In genomic region chr7:70069662-70070061, GRCm38 (mm10) we compare ENCODE assay signal across 20 mouse cellular contexts.
A peak's percentile ranks its signal among the peaks of the same experiment; 100 is the strongest.
DNase-seq lines count a peak whose midpoint lies in the region; ATAC-seq lines count a peak whose summit lies in the region.
"Had no signal": no experiment of that assay in that cellular context is flagged by ENCODE, and none has a peak within 500 bp of the region (broad histone marks: within the 10 kb centered on the region; RNA-seq: fewer than 3 reads in every experiment).

No protein-coding gene starts in this region.

- no peaks in the 10 kb centered on the region for H3K9me3 ChIP-seq in hindbrain, embryonic 10.5 days
- no peaks in the 10 kb centered on the region for H3K9me3 ChIP-seq in hindbrain, embryonic 16.5 days (ENCODE audit: control insufficient read depth, low read length)
- no peaks in the 10 kb centered on the region for H3K9me3 ChIP-seq in neural tube, embryonic 14.5 days (ENCODE audit: control insufficient read depth, low read length)
- H3K9me3 ChIP-seq in neural tube, embryonic 15.5 days (replicated peaks): no peaks in the 10 kb centered on the region
- H3K9me3 ChIP-seq: embryonic facial prominence, embryonic 13.5 days; heart, embryonic 12.5 days; limb, embryonic 10.5 days; neural tube, embryonic 13.5 days had no signal

- no peak overlapping the region for H3K4me2 ChIP-seq in hindbrain, embryonic 16.5 days (ENCODE audit: low read length)
- H3K4me2 ChIP-seq in neural tube, embryonic 14.5 days (ENCODE audit: low read depth, low read length): no peak overlapping the region
- H3K4me2 ChIP-seq in neural tube, embryonic 15.5 days: no peak overlapping the region
- H3K4me2 ChIP-seq: embryonic facial prominence, embryonic 13.5 days; heart, embryonic 12.5 days; neural tube, embryonic 13.5 days had no signal

- no peak for ATAC-seq in hindbrain, embryonic 16.5 days
- ATAC-seq in neural tube, embryonic 14.5 days (ENCODE audit: low read depth): peak; percentile 19; the same call in 1 of the 2 replicates
- ATAC-seq in neural tube, embryonic 15.5 days (ENCODE audit: low FRiP score): no peak
- ATAC-seq: liver, postnatal 0 days had no signal

- no peak overlapping the region for H3K4me3 ChIP-seq in hindbrain, embryonic 10.5 days
- no peak overlapping the region for H3K4me3 ChIP-seq in hindbrain, embryonic 16.5 days (ENCODE audit: low read length)
- H3K4me3 ChIP-seq in neural tube, embryonic 14.5 days (ENCODE audit: low read depth, low read length): no peak overlapping the region
- H3K4me3 ChIP-seq in neural tube, embryonic 15.5 days (replicated peaks): no peak overlapping the region
- H3K4me3 ChIP-seq: embryonic facial prominence, embryonic 13.5 days; heart, embryonic 12.5 days; left cerebral cortex, adult 2 months; limb, embryonic 10.5 days; neural tube, embryonic 13.5 days had no signal

- H3K4me1 ChIP-seq in hindbrain, embryonic 10.5 days (replicated peaks): peaks cover 43% of the 10 kb centered on the region
- peaks cover 15% of the 10 kb centered on the region for H3K4me1 ChIP-seq in hindbrain, embryonic 16.5 days (ENCODE audit: control insufficient read depth, insufficient read depth, low read depth, low read length)
- peaks cover 11% of the 10 kb centered on the region; the same call in 1 of the 2 replicates for H3K4me1 ChIP-seq in neural tube, embryonic 14.5 days (ENCODE audit: control insufficient read depth, insufficient read depth, low read length)
- H3K4me1 ChIP-seq in neural tube, embryonic 15.5 days: peaks cover 16% of the 10 kb centered on the region

- 53% methylated on average over 1 of the region's 1 CpGs for WGBS in hindbrain, embryonic 10.5 days
- WGBS in hindbrain, embryonic 16.5 days: 39% methylated on average over 1 of the region's 1 CpGs
- WGBS in neural tube, embryonic 14.5 days: 41% methylated on average over 1 of the region's 1 CpGs
- WGBS in neural tube, embryonic 15.5 days: 54% methylated on average over 1 of the region's 1 CpGs

- DNase-seq in cerebellum, postnatal 10 days: peak; percentile 44 to 60
- no peak for DNase-seq in cerebellum, postnatal 25 days
- DNase-seq in hindbrain, embryonic 10.5 days (ENCODE audit: low spot score): no peak
- no peak for DNase-seq in spleen, adult 12 weeks (ENCODE audit: low spot score)
- DNase-seq in urinary bladder, adult 18-20 months (ENCODE audit: low spot score in 2 of 2): no peak
- DNase-seq: cerebellum, adult 9-10 months; kidney, adult 9 months; kidney, postnatal 36 days; liver, postnatal 0 days; lung, postnatal 10 days; thymus, postnatal 36 days had no signal

- peaks cover 6% of the 10 kb centered on the region; the same call in 1 of the 2 replicates for H3K27me3 ChIP-seq in hindbrain, embryonic 10.5 days (ENCODE audit: insufficient read depth, poor library complexity, severe bottlenecking)
- H3K27me3 ChIP-seq in hindbrain, embryonic 16.5 days (replicated peaks; ENCODE audit: control insufficient read depth, insufficient read depth, low read length): no peaks in the 10 kb centered on the region
- H3K27me3 ChIP-seq in neural tube, embryonic 14.5 days (ENCODE audit: control insufficient read depth, insufficient read depth, low read length): no peaks in the 10 kb centered on the region
- no peaks in the 10 kb centered on the region for H3K27me3 ChIP-seq in neural tube, embryonic 15.5 days (replicated peaks)
- H3K27me3 ChIP-seq: CH12.LX; embryonic facial prominence, embryonic 13.5 days; heart, embryonic 12.5 days; neural tube, embryonic 13.5 days had no signal

- H3K9ac ChIP-seq in hindbrain, embryonic 16.5 days (ENCODE audit: low read depth, low read length): no peak overlapping the region
- no peak overlapping the region for H3K9ac ChIP-seq in neural tube, embryonic 14.5 days (replicated peaks; ENCODE audit: low read depth, low read length)
- no peak overlapping the region for H3K9ac ChIP-seq in neural tube, embryonic 15.5 days (replicated peaks)
- H3K9ac ChIP-seq: embryonic facial prominence, embryonic 13.5 days; heart, embryonic 12.5 days; liver, postnatal 0 days; neural tube, embryonic 13.5 days had no signal

- H3K36me3 ChIP-seq in hindbrain, embryonic 10.5 days: no peaks in the 10 kb centered on the region
- H3K36me3 ChIP-seq in hindbrain, embryonic 16.5 days (ENCODE audit: control insufficient read depth, insufficient read depth, low read length): no peaks in the 10 kb centered on the region
- no peaks in the 10 kb centered on the region for H3K36me3 ChIP-seq in neural tube, embryonic 14.5 days (ENCODE audit: control insufficient read depth, insufficient read depth, low read length)
- no peaks in the 10 kb centered on the region for H3K36me3 ChIP-seq in neural tube, embryonic 15.5 days
- H3K36me3 ChIP-seq: embryonic facial prominence, embryonic 13.5 days; heart, embryonic 12.5 days; limb, embryonic 10.5 days; neural tube, embryonic 13.5 days had no signal

- H3K27ac ChIP-seq in hindbrain, embryonic 10.5 days: peak overlapping the region; percentile 84
- no peak overlapping the region for H3K27ac ChIP-seq in hindbrain, embryonic 16.5 days (ENCODE audit: low read depth, low read length)
- H3K27ac ChIP-seq in neural tube, embryonic 14.5 days (ENCODE audit: low read depth, low read length): no peak overlapping the region
- no peak overlapping the region for H3K27ac ChIP-seq in neural tube, embryonic 15.5 days (replicated peaks)
- H3K27ac ChIP-seq: embryonic facial prominence, embryonic 13.5 days; left cerebral cortex, adult 2 months; limb, embryonic 10.5 days; neural tube, embryonic 13.5 days had no signal

Comparison
In these comparisons a context has a peak if more than half of its experiments do, and no peak if none do; other contexts are left out.
1. DNase-seq: peak in cerebellum, postnatal 10 days (2 of 2); none in cerebellum, postnatal 25 days (0 of 2), hindbrain, embryonic 10.5 days (single experiment), spleen, adult 12 weeks (single experiment) and urinary bladder, adult 18-20 months (0 of 2).